Mouse (Mus musculus) thymus, adult 2 months (tissue): ENCODE measurements at regions not wholly inside any gene's neighbourhood (a gene's known extent, or its start where the extent isn't known, plus 50 kb on each side); places are given as distances from the start of the nearest gene placed in this dataset.

Experiments
- DNase-seq: peaks from one replicate; pipeline ENCODE4 v3.0.0; 2021
- H3K27ac ChIP-seq: fragments of 200-500 bp; 2 replicates; pipeline ENCODE4 v1.5.1; 2012; ENCODE audit warnings: low read length, control low read depth; ENCODE audit not compliant: control insufficient read depth, insufficient read depth
- H3K27me3 ChIP-seq: fragments of 200-500 bp; 2 replicates; pipeline ENCODE4 v1.6.1; 2012; ENCODE audit warnings: mild to moderate bottlenecking, low read length, moderate library complexity, mixed read lengths; ENCODE audit not compliant: control insufficient read depth, insufficient read depth
- H3K36me3 ChIP-seq: fragments of 200-500 bp; 2 replicates; pipeline ENCODE4 v1.6.1; 2012; ENCODE audit warnings: mild to moderate bottlenecking, low read length, moderate library complexity; ENCODE audit not compliant: control insufficient read depth, insufficient read depth
- H3K4me1 ChIP-seq: fragments of 200-500 bp; replicated peaks from 2 replicates; pipeline ENCODE4 v1.6.1; 2012; ENCODE audit warnings: low read length; ENCODE audit not compliant: control insufficient read depth, insufficient read depth
- H3K4me3 ChIP-seq: fragments of 200-500 bp; 2 replicates; pipeline ENCODE4 v1.5.1; 2012; ENCODE audit warnings: mild to moderate bottlenecking, low read length, control low read depth, moderate library complexity; ENCODE audit not compliant: control insufficient read depth, insufficient read depth
- CTCF ChIP-seq: fragments of 200-500 bp; IDR thresholded peaks from 2 replicates; pipeline ENCODE4 v1.5.1; 2012; ENCODE audit warnings: mild to moderate bottlenecking, control low read depth, low read length, moderate library complexity, borderline replicate concordance; ENCODE audit not compliant: control insufficient read depth, poor library complexity, insufficient read depth; ENCODE audit errors: extremely low read depth
- POLR2A ChIP-seq: fragments of 200-500 bp; IDR thresholded peaks from 2 replicates; pipeline ENCODE4 v1.6.1; 2012; ENCODE audit warnings: mild to moderate bottlenecking, low read length, control low read depth, moderate library complexity; ENCODE audit not compliant: control insufficient read depth, poor library complexity, insufficient read depth; ENCODE audit errors: extremely low read depth
- WGBS: fragments of 180-500 bp; shearing (Covaris S2); methylation state at CpG from one replicate; pipeline ENCODE4 v1.1.7; 2018; 5-methylcytosine and 5-hydroxymethylcytosine counted together

GRCm38 (mm10) chr2:28387926-28388325, 58.7 kb upstream of the Ppp1r26 start:
- no peak for DNase-seq
- Histone ChIP-seq H3K4me3 (no peak overlapping the region), H3K4me1 (no peaks in the 10 kb centered on the region), H3K36me3 (no peaks in the 10 kb centered on the region), H3K27me3 (no peaks in the 10 kb centered on the region), H3K27ac (no peak overlapping the region)
- TF ChIP-seq CTCF, result no peak
- TF ChIP-seq POLR2A, result no peak
- WGBS, result 90% methylated on average over 4 of the region's 4 CpGs

- DNase-seq, result no peak
- WGBS, result 90% methylated on average over 5 of the region's 5 CpGs
- no peak for TF ChIP-seq CTCF
- Histone ChIP-seq H3K27me3 (no peaks in the 10 kb centered on the region), H3K4me3 (no peak overlapping the region), H3K36me3 (no peaks in the 10 kb centered on the region), H3K27ac (no peak overlapping the region), H3K4me1 (no peaks in the 10 kb centered on the region)
These were observed 56.9 kb upstream of the Ppp1r26 start for GRCm38 (mm10) chr2:28389703-28390102.

GRCm38 (mm10) chr2:28395391-28395790, 51.2 kb upstream of the Ppp1r26 start:
- Histone ChIP-seq H3K36me3 (no peaks in the 10 kb centered on the region), H3K4me3 (no peak overlapping the region), H3K27ac (no peak overlapping the region), H3K4me1 (no peaks in the 10 kb centered on the region), H3K27me3 (no peaks in the 10 kb centered on the region)
- TF ChIP-seq CTCF (no peak), POLR2A (no peak)
- DNase-seq, result no peak
- 53% methylated on average over 6 of the region's 6 CpGs for WGBS
